Mouse (Mus musculus) liver, embryonic 15.5 days (tissue): ENCODE measurements around the gene Cxcr6. TPM values are rescaled to one million over a fixed set of nuclear protein-coding genes. Genes with fewer than 3 reads are reported as not detected.

Experiments used
- ATAC-seq: fragments of 200-750 bp; cut with Nextera tagmentation; 2 replicates; pipeline ENCODE4 v1.8.0; 2017; ENCODE audit warnings: moderate number of reproducible peaks, mild to moderate bottlenecking, moderate library complexity; ENCODE audit not compliant: insufficient read depth
- H3K27ac ChIP-seq: fragments of 300-500 bp; sonication (generic); replicated peaks from 2 replicates; pipeline ENCODE4 v1.5.1; 2015; ENCODE audit warnings: mild to moderate bottlenecking, inconsistent platforms
- H3K27me3 ChIP-seq: fragments of 300-500 bp; sonication (generic); 2 replicates; pipeline ENCODE4 v1.6.1; 2015; ENCODE audit warnings: mild to moderate bottlenecking, inconsistent platforms
- H3K36me3 ChIP-seq: fragments of 300-500 bp; sonication (generic); replicated peaks from 2 replicates; pipeline ENCODE4 v1.6.1; 2015; ENCODE audit warnings: moderate library complexity, mild to moderate bottlenecking, inconsistent platforms
- H3K4me1 ChIP-seq: fragments of 300-500 bp; sonication (generic); replicated peaks from 2 replicates; pipeline ENCODE4 v1.6.1; 2015; ENCODE audit warnings: inconsistent platforms
- H3K4me2 ChIP-seq: fragments of 300-500 bp; sonication (generic); 2 replicates; pipeline ENCODE4 v1.6.1; 2015; ENCODE audit warnings: moderate library complexity, mild to moderate bottlenecking, inconsistent platforms
- H3K4me3 ChIP-seq: fragments of 300-500 bp; sonication (generic); replicated peaks from 2 replicates; pipeline ENCODE4 v1.5.1; 2015; ENCODE audit warnings: mild to moderate bottlenecking, inconsistent platforms
- H3K9ac ChIP-seq: fragments of 300-500 bp; sonication (generic); 2 replicates; pipeline ENCODE4 v1.6.1; 2015; ENCODE audit warnings: moderate library complexity, mild to moderate bottlenecking, inconsistent platforms
- H3K9me3 ChIP-seq: fragments of 300-500 bp; sonication (generic); replicated peaks from 2 replicates; pipeline ENCODE4 v1.6.1; 2016; ENCODE audit warnings: inconsistent platforms
- WGBS: fragments of 180-500 bp; shearing (Covaris S2); methylation state at CpG from one replicate; pipeline ENCODE4 v1.1.7; 2015; ENCODE audit warnings: mixed read lengths; ENCODE audit not compliant: insufficient replicate concordance; 5-methylcytosine and 5-hydroxymethylcytosine counted together
- polyA plus RNA-seq: library from polyadenylated mRNA; unstranded; fragments of >200 nt; fragmentation: Nextera tagmentation; extraction: Ambion mirVana; gene quantifications from 2 replicates; pipeline ENCODE4 v1.2.1, GENCODE M21; 2015

The Cxcr6 gene
- polyA plus RNA-seq, 1 experiment from 2014 or later = 0.22 TPM

DNA sequence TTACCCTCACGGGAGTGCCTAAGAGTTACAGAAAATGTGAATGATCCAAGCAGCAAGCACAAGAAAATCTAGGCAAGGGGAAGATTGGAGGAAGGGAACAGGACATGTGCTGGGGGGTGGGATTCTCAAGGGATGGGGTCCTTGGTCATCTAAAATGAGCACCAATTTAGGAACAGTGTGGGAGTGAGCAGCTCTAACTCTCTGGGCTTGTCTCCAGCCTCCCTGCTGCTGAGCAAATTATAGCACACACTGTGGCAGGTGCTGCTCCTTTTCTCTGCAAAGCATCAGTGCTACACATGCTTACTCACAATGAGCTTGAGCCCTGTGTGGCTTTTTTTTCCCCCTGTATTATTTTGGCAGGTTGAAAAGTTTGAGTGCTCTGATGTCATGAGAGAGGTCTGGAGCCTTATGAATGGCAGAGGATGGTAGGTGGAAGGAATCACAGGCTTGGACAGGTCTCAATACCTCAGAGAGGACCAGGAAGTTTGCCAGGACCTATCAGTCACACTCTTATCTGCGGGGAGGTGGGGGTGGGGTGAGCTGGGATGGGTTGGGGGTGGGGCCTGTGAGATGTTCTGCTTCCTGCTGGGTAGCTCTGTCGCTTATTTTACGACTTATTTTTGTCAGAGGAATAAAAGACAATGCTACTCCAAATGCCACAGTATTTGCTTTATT lies 17.3 kb upstream of the Cxcr6 start:
- H3K9ac ChIP-seq = no peak overlapping the region
- no peaks in the 10 kb centered on the region for H3K27me3 ChIP-seq
- WGBS = 58% methylated on average over 4 of the region's 4 CpGs
- peaks cover 56% of the 10 kb centered on the region for H3K36me3 ChIP-seq
- no peak overlapping the region for H3K4me3 ChIP-seq
- peaks cover 1% of the 10 kb centered on the region; the same call in 1 of the 2 replicates for H3K9me3 ChIP-seq
- H3K27ac ChIP-seq = no peak overlapping the region
- ATAC-seq = no peak
- no peak overlapping the region for H3K4me2 ChIP-seq
- no peaks in the 10 kb centered on the region for H3K4me1 ChIP-seq

DNA sequence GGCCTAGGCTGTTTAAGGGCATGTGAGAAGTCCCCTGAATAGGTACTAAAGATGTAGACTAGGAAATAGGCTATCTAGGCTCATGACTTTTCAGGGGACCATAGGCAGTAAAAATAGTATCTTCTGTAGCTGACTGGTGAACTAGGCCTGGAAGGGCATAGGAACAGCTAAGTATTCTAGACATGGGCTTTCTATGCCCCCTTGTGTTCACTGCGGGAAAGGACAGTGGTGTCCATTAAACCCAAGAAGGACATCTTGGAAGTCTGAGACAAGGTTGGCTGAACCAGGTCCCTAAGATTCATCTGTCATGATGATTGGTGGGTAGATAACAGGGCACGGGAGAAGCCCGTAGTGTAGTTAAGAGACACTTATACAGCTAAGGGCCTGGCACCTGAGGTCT lies 10.1 kb upstream of the Cxcr6 start:
- Histone ChIP-seq H3K27me3 (no peaks in the 10 kb centered on the region), H3K9ac (no peak overlapping the region), H3K27ac (no peak overlapping the region), H3K4me1 (no peaks in the 10 kb centered on the region), H3K36me3 (peaks cover 69% of the 10 kb centered on the region), H3K9me3 (no peaks in the 10 kb centered on the region), H3K4me2 (no peak overlapping the region), H3K4me3 (no peak overlapping the region)
- 62% methylated on average over 3 of the region's 3 CpGs for WGBS
- no peak for ATAC-seq

DNA sequence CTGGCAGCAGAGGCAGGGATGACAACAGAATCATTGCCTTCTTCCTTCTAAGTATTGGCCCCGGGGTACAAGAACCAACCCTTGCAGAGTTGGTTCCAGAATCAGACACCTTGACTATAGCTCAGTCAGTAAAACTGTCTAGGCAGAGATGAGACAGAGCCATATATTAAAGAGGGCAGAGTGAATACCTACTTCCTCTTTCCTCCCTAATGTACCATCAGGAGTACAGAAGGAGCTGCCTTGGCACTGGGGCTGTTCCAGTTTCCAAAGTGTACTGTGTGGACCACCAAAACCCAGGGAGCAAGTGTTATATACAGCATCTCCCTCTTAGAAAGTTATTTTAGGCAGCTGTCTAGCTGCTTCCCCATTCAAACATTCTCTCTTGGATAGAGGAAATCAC lies 4.7 kb upstream of the Cxcr6 start:
- H3K4me1 ChIP-seq = no peaks in the 10 kb centered on the region
- no peak overlapping the region for H3K9ac ChIP-seq
- no peak overlapping the region for H3K4me2 ChIP-seq
- peaks cover 39% of the 10 kb centered on the region for H3K36me3 ChIP-seq
- no peak overlapping the region for H3K4me3 ChIP-seq
- ATAC-seq = no peak
- 61% methylated on average over 1 of the region's 1 CpGs for WGBS
- H3K27ac ChIP-seq = no peak overlapping the region
- no peaks in the 10 kb centered on the region for H3K9me3 ChIP-seq
- H3K27me3 ChIP-seq = no peaks in the 10 kb centered on the region

DNA sequence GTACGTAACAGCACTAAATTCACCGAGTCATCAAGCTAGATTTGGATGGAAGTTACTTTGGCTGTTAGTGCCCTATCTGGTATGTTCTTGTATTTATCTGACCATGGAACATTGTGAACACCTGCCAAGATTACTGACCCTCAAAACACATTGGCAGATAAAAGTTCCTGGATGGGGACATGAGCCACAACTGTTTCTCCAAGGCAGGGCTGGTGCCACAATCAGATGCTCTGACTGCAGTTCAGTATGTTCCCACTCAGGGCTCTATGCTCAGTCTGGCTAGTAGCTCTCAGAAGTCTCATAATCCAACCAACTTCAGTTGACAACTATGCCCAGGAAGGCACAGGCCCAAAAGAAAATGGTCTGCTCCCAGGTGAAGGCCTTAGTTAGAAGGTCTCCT lies 3.9 kb upstream of the Cxcr6 start:
- Histone ChIP-seq H3K4me1 (no peaks in the 10 kb centered on the region), H3K36me3 (peaks cover 30% of the 10 kb centered on the region), H3K4me3 (no peak overlapping the region), H3K27ac (no peak overlapping the region), H3K9me3 (no peaks in the 10 kb centered on the region), H3K4me2 (no peak overlapping the region), H3K9ac (no peak overlapping the region), H3K27me3 (no peaks in the 10 kb centered on the region)
- WGBS = 70% methylated on average over 2 of the region's 2 CpGs
- no peak for ATAC-seq

- peaks cover 29% of the 10 kb centered on the region for H3K36me3 ChIP-seq
- no peaks in the 10 kb centered on the region for H3K9me3 ChIP-seq
- no peaks in the 10 kb centered on the region for H3K27me3 ChIP-seq
- no peak overlapping the region for H3K4me3 ChIP-seq
- ATAC-seq = no peak
- H3K4me2 ChIP-seq = no peak overlapping the region
- H3K27ac ChIP-seq = no peak overlapping the region
- H3K4me1 ChIP-seq = no peaks in the 10 kb centered on the region
- H3K9ac ChIP-seq = no peak overlapping the region
Observed at GRCm38 (mm10) chr9:123802896-123803295, 3.4 kb upstream of the Cxcr6 start.

- Histone ChIP-seq H3K9ac (no peak overlapping the region), H3K9me3 (no peaks in the 10 kb centered on the region), H3K36me3 (peaks cover 36% of the 10 kb centered on the region), H3K27me3 (no peaks in the 10 kb centered on the region), H3K4me1 (no peaks in the 10 kb centered on the region), H3K27ac (no peak overlapping the region), H3K4me2 (no peak overlapping the region), H3K4me3 (no peak overlapping the region)
- 70% methylated on average over 2 of the region's 2 CpGs for WGBS
- no peak for ATAC-seq
Observed at GRCm38 (mm10) chr9:123805241-123805640, 1.0 kb upstream of the Cxcr6 start.

GRCm38 (mm10) chr9:123808583-123808982 lies 2.3 kb downstream of the Cxcr6 start:
- Histone ChIP-seq H3K27ac (no peak overlapping the region), H3K4me1 (no peaks in the 10 kb centered on the region), H3K4me3 (no peak overlapping the region), H3K4me2 (no peak overlapping the region), H3K9ac (no peak overlapping the region), H3K9me3 (no peaks in the 10 kb centered on the region), H3K36me3 (peaks cover 32% of the 10 kb centered on the region), H3K27me3 (no peaks in the 10 kb centered on the region)
- WGBS = 37% methylated on average over 7 of the region's 7 CpGs
- no peak for ATAC-seq

DNA sequence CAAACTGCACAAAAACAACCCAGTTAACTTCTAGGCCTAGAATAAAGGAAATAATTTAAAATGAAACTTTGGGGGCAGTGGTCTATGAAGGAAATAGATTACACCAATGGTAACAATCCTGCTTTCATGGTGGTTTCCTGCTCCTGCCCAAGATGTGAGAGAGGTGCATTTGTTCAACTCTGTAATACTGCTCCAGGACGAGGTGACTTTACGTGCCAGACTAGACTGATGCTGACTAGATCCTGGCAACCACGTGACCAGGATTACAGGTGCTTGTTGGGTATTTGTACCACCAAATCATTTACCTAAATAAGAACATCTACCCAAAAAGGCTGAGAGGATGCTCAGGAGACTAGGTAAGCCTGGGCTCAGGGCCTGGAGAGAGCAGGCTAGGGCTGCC lies 5.6 kb downstream of the Cxcr6 start:
- 82% methylated on average over 3 of the region's 3 CpGs for WGBS
- no peaks in the 10 kb centered on the region for H3K27me3 ChIP-seq
- no peak overlapping the region for H3K4me3 ChIP-seq
- no peaks in the 10 kb centered on the region for H3K9me3 ChIP-seq
- no peaks in the 10 kb centered on the region for H3K4me1 ChIP-seq
- H3K4me2 ChIP-seq = no peak overlapping the region
- ATAC-seq = no peak
- H3K9ac ChIP-seq = no peak overlapping the region
- H3K36me3 ChIP-seq = peaks cover 40% of the 10 kb centered on the region
- no peak overlapping the region for H3K27ac ChIP-seq

GRCm38 (mm10) chr9:123814326-123814725 lies 8.1 kb downstream of the Cxcr6 start:
- ATAC-seq = no peak
- Histone ChIP-seq H3K4me2 (no peak overlapping the region), H3K4me3 (no peak overlapping the region), H3K9me3 (no peaks in the 10 kb centered on the region), H3K36me3 (peaks cover 56% of the 10 kb centered on the region), H3K27ac (no peak overlapping the region), H3K9ac (no peak overlapping the region), H3K4me1 (no peaks in the 10 kb centered on the region), H3K27me3 (no peaks in the 10 kb centered on the region)
- 58% methylated on average over 2 of the region's 2 CpGs for WGBS

DNA sequence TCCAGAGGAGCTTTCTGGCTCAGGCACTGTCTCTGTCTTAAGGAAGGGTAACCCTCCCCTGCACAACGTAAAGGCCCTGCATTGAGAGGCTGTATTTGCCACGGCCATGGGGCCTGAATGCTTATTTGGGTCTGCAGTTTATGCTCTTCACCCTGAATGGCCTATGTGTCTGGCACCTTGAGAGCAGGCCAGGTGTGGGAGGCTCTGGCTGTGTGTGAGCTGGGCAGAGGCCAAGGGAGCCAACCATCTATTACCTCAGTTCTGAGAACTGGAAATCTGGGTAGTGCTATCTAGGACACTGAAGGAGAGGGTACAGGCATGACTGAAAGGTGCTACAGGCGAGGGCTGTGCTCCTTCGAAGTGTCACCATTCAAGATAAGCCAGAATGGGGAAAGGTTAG lies 8.5 kb downstream of the Cxcr6 start:
- no peak for ATAC-seq
- no peak overlapping the region for H3K4me3 ChIP-seq
- H3K27ac ChIP-seq = no peak overlapping the region
- 62% methylated on average over 4 of the region's 4 CpGs for WGBS
- no peaks in the 10 kb centered on the region for H3K4me1 ChIP-seq
- no peaks in the 10 kb centered on the region for H3K27me3 ChIP-seq
- H3K9me3 ChIP-seq = no peaks in the 10 kb centered on the region
- no peak overlapping the region for H3K9ac ChIP-seq
- no peak overlapping the region for H3K4me2 ChIP-seq
- H3K36me3 ChIP-seq = peaks cover 52% of the 10 kb centered on the region

DNA sequence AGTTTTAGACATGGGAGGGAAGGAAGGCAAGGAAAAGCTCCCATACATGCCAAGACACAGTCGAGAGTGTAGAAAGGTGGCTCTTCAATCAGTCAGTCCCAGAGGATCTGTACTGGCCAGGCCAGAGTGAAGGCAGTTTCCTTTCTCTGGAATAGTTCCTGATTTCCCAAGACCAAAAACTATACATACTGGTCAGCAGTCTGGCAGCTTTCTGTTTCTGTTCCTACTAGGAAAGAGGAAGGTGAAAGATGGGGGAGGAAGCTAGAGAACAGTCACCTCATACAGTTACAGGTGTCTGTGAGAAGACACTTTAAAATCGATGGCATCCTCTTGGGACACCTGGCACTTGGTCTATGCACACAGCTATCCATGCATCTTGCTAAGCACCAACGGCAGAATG lies 9.2 kb downstream of the Cxcr6 start:
- Histone ChIP-seq H3K27ac (no peak overlapping the region), H3K9me3 (no peaks in the 10 kb centered on the region), H3K4me2 (no peak overlapping the region), H3K4me1 (no peaks in the 10 kb centered on the region), H3K4me3 (no peak overlapping the region), H3K9ac (no peak overlapping the region), H3K27me3 (no peaks in the 10 kb centered on the region), H3K36me3 (peaks cover 47% of the 10 kb centered on the region)
- ATAC-seq = no peak
- 59% methylated on average over 3 of the region's 3 CpGs for WGBS

DNA sequence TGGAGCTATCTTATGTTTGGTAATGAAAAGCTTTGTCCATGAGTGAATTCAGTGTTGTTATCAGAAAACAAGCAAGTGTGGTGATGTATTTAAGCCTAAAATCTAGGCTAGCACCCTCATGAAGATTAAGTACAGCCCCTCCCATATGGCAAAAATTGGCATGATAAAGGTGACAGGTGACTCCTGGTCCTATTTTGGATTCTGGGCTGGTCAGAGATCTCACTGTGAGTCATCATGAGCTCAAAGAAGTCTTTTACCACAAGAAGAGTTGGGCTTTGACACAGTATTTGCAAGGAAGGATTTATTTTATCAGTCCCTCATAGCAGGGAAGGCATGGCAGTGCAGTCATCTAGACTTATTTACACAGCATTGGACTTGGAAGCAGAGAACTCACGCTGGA lies 9.7 kb downstream of the Cxcr6 start:
- ATAC-seq = no peak
- Histone ChIP-seq H3K36me3 (peaks cover 48% of the 10 kb centered on the region), H3K27ac (no peak overlapping the region), H3K27me3 (no peaks in the 10 kb centered on the region), H3K4me1 (no peaks in the 10 kb centered on the region), H3K9ac (no peak overlapping the region), H3K4me3 (no peak overlapping the region), H3K4me2 (no peak overlapping the region), H3K9me3 (no peaks in the 10 kb centered on the region)
- WGBS = 72% methylated on average over 1 of the region's 1 CpGs
